Mouse (Mus musculus): ENCODE data around the gene Mrps15. TPM values are rescaled to one million over a fixed set of nuclear protein-coding genes. Genes with fewer than 3 reads are reported as not detected.

Gene Mrps15
- polyA plus RNA-seq, 1 experiment from 2014 or later, result 151 TPM

GRCm38 (mm10) chr4:126079266-126079665 is 32.5 kb downstream of the Mrps15 start:
- no peaks in the 10 kb centered on the region for H3K4me1 ChIP-seq (ENCODE audit: control insufficient read depth in 2 of 2, insufficient read depth in 2 of 2, low read length in 2 of 2)
- H3K27me3 ChIP-seq (ENCODE audit: control insufficient read depth, insufficient read depth, low read length), result no peaks in the 10 kb centered on the region
- WGBS, result 69% methylated on average over 4 of the region's 4 CpGs
- H3K9me3 ChIP-seq (ENCODE audit: control insufficient read depth, low read length), result no peaks in the 10 kb centered on the region
- H3K27ac ChIP-seq (replicated peaks in 1 of 2; ENCODE audit: control insufficient read depth in 1 of 2, insufficient read depth in 1 of 2, low read depth in 2 of 2, low read length in 2 of 2), result no peak overlapping the region
- no peak for ATAC-seq (ENCODE audit: insufficient number of reproducible peaks, insufficient read depth, low FRiP score, low read depth)
- H3K9ac ChIP-seq (ENCODE audit: low read length), result no peak overlapping the region
- H3K36me3 ChIP-seq (ENCODE audit: control insufficient read depth, insufficient read depth, low read length), result no peaks in the 10 kb centered on the region
- no peak overlapping the region for H3K4me3 ChIP-seq (ENCODE audit: control insufficient read depth in 1 of 2, insufficient read depth in 1 of 2, low read depth in 1 of 2, low read length in 2 of 2)
- H3K4me2 ChIP-seq (ENCODE audit: low read length), result no peak overlapping the region

GRCm38 (mm10) chr4:126081601-126082000 is 34.9 kb downstream of the Mrps15 start:
- ATAC-seq (ENCODE audit: insufficient number of reproducible peaks, insufficient read depth, low FRiP score, low read depth), result no peak

GRCm38 (mm10) chr4:126083021-126083420 is 36.3 kb downstream of the Mrps15 start:
- no peaks in the 10 kb centered on the region for H3K9me3 ChIP-seq (ENCODE audit: control insufficient read depth, low read length)
- no peaks in the 10 kb centered on the region for H3K27me3 ChIP-seq (ENCODE audit: control insufficient read depth, insufficient read depth, low read length)
- peaks cover 3 to 4% of the 10 kb centered on the region in 2 experiments; a peak in 2 of 4 replicates for H3K4me1 ChIP-seq (ENCODE audit: control insufficient read depth in 2 of 2, insufficient read depth in 2 of 2, low read length in 2 of 2)
- no peaks in the 10 kb centered on the region for H3K36me3 ChIP-seq (ENCODE audit: control insufficient read depth, insufficient read depth, low read length)
- no peak for ATAC-seq (ENCODE audit: insufficient number of reproducible peaks, insufficient read depth, low FRiP score, low read depth)
- H3K27ac ChIP-seq (replicated peaks in 1 of 2; ENCODE audit: control insufficient read depth in 1 of 2, insufficient read depth in 1 of 2, low read depth in 2 of 2, low read length in 2 of 2), result no peak overlapping the region
- H3K4me2 ChIP-seq (ENCODE audit: low read length), result no peak overlapping the region
- H3K9ac ChIP-seq (ENCODE audit: low read length), result no peak overlapping the region
- 82% methylated on average over 9 of the region's 9 CpGs for whole genome bisulfite sequencing
- no peak overlapping the region for H3K4me3 ChIP-seq (ENCODE audit: control insufficient read depth in 1 of 2, insufficient read depth in 1 of 2, low read depth in 1 of 2, low read length in 2 of 2)

More at GRCm38 (mm10) chr4:126081601-126082000, 34.9 kb downstream of the Mrps15 start:
- Histone ChIP-seq H3K27ac (replicated peaks in 1 of 2; ENCODE audit: control insufficient read depth in 1 of 2, insufficient read depth in 1 of 2, low read depth in 2 of 2, low read length in 2 of 2) (no peak overlapping the region), H3K9ac (ENCODE audit: low read length) (no peak overlapping the region), H3K36me3 (ENCODE audit: control insufficient read depth, insufficient read depth, low read length) (no peaks in the 10 kb centered on the region), H3K4me1 (ENCODE audit: control insufficient read depth in 2 of 2, insufficient read depth in 2 of 2, low read length in 2 of 2) (peaks cover 0 to 3% of the 10 kb centered on the region in 2 experiments; a peak in 1 of 4 replicates), H3K4me2 (ENCODE audit: low read length) (no peak overlapping the region), H3K27me3 (ENCODE audit: control insufficient read depth, insufficient read depth, low read length) (no peaks in the 10 kb centered on the region), H3K9me3 (ENCODE audit: control insufficient read depth, low read length) (no peaks in the 10 kb centered on the region), H3K4me3 (ENCODE audit: control insufficient read depth in 1 of 2, insufficient read depth in 1 of 2, low read depth in 1 of 2, low read length in 2 of 2) (no peak overlapping the region)
- WGBS, result 94% methylated on average over 1 of the region's 1 CpGs

- H3K27ac ChIP-seq (replicated peaks in 1 of 2; ENCODE audit: control insufficient read depth in 1 of 2, insufficient read depth in 1 of 2, low read depth in 2 of 2, low read length in 2 of 2), result no peak overlapping the region
- H3K9ac ChIP-seq (ENCODE audit: low read length), result no peak overlapping the region
- H3K36me3 ChIP-seq (ENCODE audit: control insufficient read depth, insufficient read depth, low read length), result no peaks in the 10 kb centered on the region
- H3K4me2 ChIP-seq (ENCODE audit: low read length), result no peak overlapping the region
- no peak overlapping the region for H3K4me3 ChIP-seq (ENCODE audit: control insufficient read depth in 1 of 2, insufficient read depth in 1 of 2, low read depth in 1 of 2, low read length in 2 of 2)
- ATAC-seq (ENCODE audit: insufficient number of reproducible peaks, insufficient read depth, low FRiP score, low read depth), result no peak
- H3K27me3 ChIP-seq (ENCODE audit: control insufficient read depth, insufficient read depth, low read length), result no peaks in the 10 kb centered on the region
- peaks cover 3 to 4% of the 10 kb centered on the region in 2 experiments; a peak in 2 of 4 replicates for H3K4me1 ChIP-seq (ENCODE audit: control insufficient read depth in 2 of 2, insufficient read depth in 2 of 2, low read length in 2 of 2)
- 68% methylated on average over 8 of the region's 8 CpGs for WGBS
- no peaks in the 10 kb centered on the region for H3K9me3 ChIP-seq (ENCODE audit: control insufficient read depth, low read length)
Observed at GRCm38 (mm10) chr4:126084382-126084781, 37.7 kb downstream of the Mrps15 start.

GRCm38 (mm10) chr4:126085996-126086576 is 39.4 kb downstream of the Mrps15 start:
- no peak overlapping the region for H3K4me2 ChIP-seq (ENCODE audit: low read length)
- H3K4me1 ChIP-seq (ENCODE audit: control insufficient read depth in 2 of 2, insufficient read depth in 2 of 2, low read length in 2 of 2), result peaks cover 3 to 4% of the 10 kb centered on the region in 2 experiments; a peak in 2 of 4 replicates
- no peak overlapping the region for H3K9ac ChIP-seq (ENCODE audit: low read length)
- WGBS, result 31% methylated on average over 7 of the region's 7 CpGs
- H3K27me3 ChIP-seq (ENCODE audit: control insufficient read depth, insufficient read depth, low read length), result no peaks in the 10 kb centered on the region
- no peaks in the 10 kb centered on the region for H3K9me3 ChIP-seq (ENCODE audit: control insufficient read depth, low read length)
- H3K4me3 ChIP-seq (ENCODE audit: control insufficient read depth in 1 of 2, insufficient read depth in 1 of 2, low read depth in 1 of 2, low read length in 2 of 2), result no peak overlapping the region
- ATAC-seq (ENCODE audit: insufficient number of reproducible peaks, insufficient read depth, low FRiP score, low read depth), result peak; percentile 70; the same call in 1 of the 2 replicates
- no peaks in the 10 kb centered on the region for H3K36me3 ChIP-seq (ENCODE audit: control insufficient read depth, insufficient read depth, low read length)
- H3K27ac ChIP-seq (replicated peaks in 1 of 2; ENCODE audit: control insufficient read depth in 1 of 2, insufficient read depth in 1 of 2, low read depth in 2 of 2, low read length in 2 of 2), result no peak overlapping the region

GRCm38 (mm10) chr4:126090101-126090847 is 43.5 kb downstream of the Mrps15 start:
- Histone ChIP-seq H3K27ac (replicated peaks in 1 of 2; ENCODE audit: control insufficient read depth in 1 of 2, insufficient read depth in 1 of 2, low read depth in 2 of 2, low read length in 2 of 2) (no peak overlapping the region), H3K9me3 (ENCODE audit: control insufficient read depth, low read length) (no peaks in the 10 kb centered on the region), H3K4me1 (ENCODE audit: control insufficient read depth in 2 of 2, insufficient read depth in 2 of 2, low read length in 2 of 2) (peaks cover 3 to 4% of the 10 kb centered on the region in 2 experiments; a peak in 2 of 4 replicates), H3K4me2 (ENCODE audit: low read length) (no peak overlapping the region), H3K36me3 (ENCODE audit: control insufficient read depth, insufficient read depth, low read length) (no peaks in the 10 kb centered on the region), H3K4me3 (ENCODE audit: control insufficient read depth in 1 of 2, insufficient read depth in 1 of 2, low read depth in 1 of 2, low read length in 2 of 2) (no peak overlapping the region), H3K27me3 (ENCODE audit: control insufficient read depth, insufficient read depth, low read length) (no peaks in the 10 kb centered on the region), H3K9ac (ENCODE audit: low read length) (no peak overlapping the region)
- WGBS, result 64% methylated on average over 7 of the region's 7 CpGs
- no peak for ATAC-seq (ENCODE audit: insufficient number of reproducible peaks, insufficient read depth, low FRiP score, low read depth)

- no peaks in the 10 kb centered on the region for H3K36me3 ChIP-seq (ENCODE audit: control insufficient read depth, insufficient read depth, low read length)
- H3K27me3 ChIP-seq (ENCODE audit: control insufficient read depth, insufficient read depth, low read length), result no peaks in the 10 kb centered on the region
- no peak for ATAC-seq (ENCODE audit: insufficient number of reproducible peaks, insufficient read depth, low FRiP score, low read depth)
- 70% methylated on average over 4 of the region's 4 CpGs for WGBS
- no peak overlapping the region for H3K4me3 ChIP-seq (ENCODE audit: control insufficient read depth in 1 of 2, insufficient read depth in 1 of 2, low read depth in 1 of 2, low read length in 2 of 2)
- no peak overlapping the region for H3K27ac ChIP-seq (replicated peaks in 1 of 2; ENCODE audit: control insufficient read depth in 1 of 2, insufficient read depth in 1 of 2, low read depth in 2 of 2, low read length in 2 of 2)
- H3K4me1 ChIP-seq (ENCODE audit: control insufficient read depth in 2 of 2, insufficient read depth in 2 of 2, low read length in 2 of 2), result peaks cover 3 to 4% of the 10 kb centered on the region in 2 experiments; a peak in 2 of 4 replicates
- H3K4me2 ChIP-seq (ENCODE audit: low read length), result no peak overlapping the region
- H3K9ac ChIP-seq (ENCODE audit: low read length), result no peak overlapping the region
- H3K9me3 ChIP-seq (ENCODE audit: control insufficient read depth, low read length), result no peaks in the 10 kb centered on the region
Observed at GRCm38 (mm10) chr4:126090848-126091124, 44.1 kb downstream of the Mrps15 start.
